In genomic region chr9:27191501-27191981, GRCm38 (mm10) we compare ENCODE assay signal across 8 mouse cellular contexts. TPM values are rescaled to one million over a fixed set of nuclear protein-coding genes. Genes with fewer than 3 reads are reported as not detected.
A peak's percentile ranks its signal among the peaks of the same experiment; 100 is the strongest.
DNase-seq lines count a peak whose midpoint lies in the region; ATAC-seq and TF ChIP-seq lines count a peak whose summit lies in the region.

No protein-coding gene starts in this region.

- peak overlapping the region; percentile 54; the same call in 1 of the 2 replicates for H3K9ac ChIP-seq in embryonic facial prominence, embryonic 13.5 days
- no peak overlapping the region for H3K9ac ChIP-seq in limb, embryonic 12.5 days (replicated peaks)
- 0 out of 2 replicates have a peak overlapping the region, but pooled peaks have one; percentile 13 for H3K9ac ChIP-seq in midbrain, postnatal 0 days (replicated peaks; ENCODE audit: low read length, poor library complexity, severe bottlenecking)

- no peaks in the 10 kb centered on the region for H3K9me3 ChIP-seq in embryonic facial prominence, embryonic 13.5 days
- H3K9me3 ChIP-seq in limb, embryonic 12.5 days = no peaks in the 10 kb centered on the region
- H3K9me3 ChIP-seq in midbrain, postnatal 0 days (ENCODE audit: low read length) = no peaks in the 10 kb centered on the region

- peak overlapping the region; percentile 69 for H3K27ac ChIP-seq in embryonic facial prominence, embryonic 13.5 days
- H3K27ac ChIP-seq in limb, embryonic 12.5 days = peak overlapping the region; percentile 76
- H3K27ac ChIP-seq in midbrain, postnatal 0 days (ENCODE audit: low read depth, low read length) = peak overlapping the region; percentile 44

- TF ChIP-seq CTCF in midbrain, postnatal 0 days (IDR thresholded peaks at IDR 0.05) = no peak

- peak overlapping the region; percentile 36 for H3K4me3 ChIP-seq in embryonic facial prominence, embryonic 13.5 days
- peak overlapping the region; percentile 33 for H3K4me3 ChIP-seq in limb, embryonic 12.5 days (replicated peaks)
- peak overlapping the region; percentile 14 for H3K4me3 ChIP-seq in midbrain, postnatal 0 days (ENCODE audit: low read depth, low read length)

- peak; percentile 41 for ATAC-seq in embryonic facial prominence, embryonic 13.5 days (ENCODE audit: insufficient number of reproducible peaks, insufficient read depth, low FRiP score, low TSS enrichment, low read depth)
- peak; percentile 18 to 26; a peak in 3 of 4 replicates for ATAC-seq in hematopoietic stem cell, adult 5-6 weeks (replicated peaks in 1 of 2; ENCODE audit: insufficient read depth in 1 of 2, low FRiP score in 2 of 2, low TSS enrichment in 1 of 2, low read depth in 1 of 2, poor library complexity in 2 of 2, severe bottlenecking in 2 of 2)
- peak; percentile 58 for ATAC-seq in limb, embryonic 12.5 days (ENCODE audit: insufficient number of reproducible peaks, insufficient read depth, low FRiP score, low TSS enrichment, low read depth)
- peak; percentile 56 for ATAC-seq in midbrain, postnatal 0 days (ENCODE audit: low FRiP score)

- peak overlapping the region; percentile 68 for H3K4me2 ChIP-seq in embryonic facial prominence, embryonic 13.5 days
- peak overlapping the region; percentile 62 for H3K4me2 ChIP-seq in limb, embryonic 12.5 days
- H3K4me2 ChIP-seq in midbrain, postnatal 0 days (ENCODE audit: low read depth, low read length, poor library complexity, severe bottlenecking) = peak overlapping the region; percentile 47

- H3K36me3 ChIP-seq in embryonic facial prominence, embryonic 13.5 days = no peaks in the 10 kb centered on the region
- H3K36me3 ChIP-seq in limb, embryonic 12.5 days = no peaks in the 10 kb centered on the region
- H3K36me3 ChIP-seq in midbrain, postnatal 0 days (ENCODE audit: insufficient read depth, low read length) = no peaks in the 10 kb centered on the region

- WGBS in embryonic facial prominence, embryonic 13.5 days = 3% methylated on average over 7 of the region's 7 CpGs
- WGBS in limb, embryonic 12.5 days = 3% methylated on average over 7 of the region's 7 CpGs
- 6% methylated on average over 7 of the region's 7 CpGs for WGBS in midbrain, postnatal 0 days

- H3K27me3 ChIP-seq in embryonic facial prominence, embryonic 13.5 days = no peaks in the 10 kb centered on the region
- no peaks in the 10 kb centered on the region for H3K27me3 ChIP-seq in limb, embryonic 12.5 days
- H3K27me3 ChIP-seq in midbrain, postnatal 0 days (ENCODE audit: insufficient read depth, low read length) = no peaks in the 10 kb centered on the region

- DNase-seq in urinary bladder, postnatal 14 days (ENCODE audit: low spot score) = peak; percentile 59
- DNase-seq in urinary bladder, adult 2 months (ENCODE audit: low spot score) = no peak
- peak; percentile 85 for DNase-seq in midbrain, postnatal 0 days (ENCODE audit: low spot score)
- no peak for DNase-seq in spleen, postnatal 14 days (ENCODE audit: low spot score in 2 of 2)
- no peak for DNase-seq in right cerebral cortex, adult 18-20 months

- H3K4me1 ChIP-seq in embryonic facial prominence, embryonic 13.5 days = peaks cover 35% of the 10 kb centered on the region
- peaks cover 16% of the 10 kb centered on the region for H3K4me1 ChIP-seq in limb, embryonic 12.5 days (replicated peaks)
- peaks cover 16% of the 10 kb centered on the region for H3K4me1 ChIP-seq in midbrain, postnatal 0 days (ENCODE audit: insufficient read depth, low read length)

RNA-seq across cellular contexts. Expression of gene Jam3, which starts 36.3 kb away (rescaled TPM):
- polyA plus RNA-seq in urinary bladder, adult 2 months (2012; rRNA removed) = 60.4 and 62.0 TPM in 2 replicates
- polyA plus RNA-seq in embryonic facial prominence, embryonic 13.5 days (2015; fragmentation: Nextera tagmentation; extraction: Ambion mirVana) = 94.7 and 97.8 TPM in 2 replicates
- total RNA-seq in hematopoietic stem cell, adult 5-6 weeks (2017) = 4.1 and 7.0 TPM in 2 replicates
- polyA plus RNA-seq in limb, embryonic 12.5 days (2016; fragmentation: Nextera tagmentation; extraction: Ambion mirVana) = 127 and 131 TPM in 2 replicates
- 20.6 and 37.3 TPM in 2 replicates for total RNA-seq in midbrain, postnatal 0 days (2014; rRNA removed)
- polyA plus RNA-seq in midbrain, postnatal 0 days (2015; fragmentation: Nextera tagmentation; extraction: Ambion mirVana) = 28.8 and 29.2 TPM in 2 replicates

Comparison
In these comparisons a context has a peak if more than half of its experiments do, and no peak if none do; other contexts are left out.
1. DNase-seq: peak in urinary bladder, postnatal 14 days (single experiment) and midbrain, postnatal 0 days (single experiment); none in urinary bladder, adult 2 months (single experiment), spleen, postnatal 14 days (0 of 2) and right cerebral cortex, adult 18-20 months (single experiment).
2. Peak in every context shown above with its lines, with median percentiles within 50 percentile points of each other: ATAC-seq, H3K27ac ChIP-seq, H3K4me2 ChIP-seq and H3K4me3 ChIP-seq.